Mouse (Mus musculus) lung, postnatal 10 days (tissue): ENCODE measurements at regions not wholly inside any gene's neighbourhood (a gene's known extent, or its start where the extent isn't known, plus 50 kb on each side); places are given as distances from the start of the nearest gene placed in this dataset.
A peak's percentile ranks its signal among the peaks of the same experiment; 100 is the strongest.

Experiments
- DNase-seq: peaks from one replicate; pipeline ENCODE4 v3.0.0; 2021

DNA sequence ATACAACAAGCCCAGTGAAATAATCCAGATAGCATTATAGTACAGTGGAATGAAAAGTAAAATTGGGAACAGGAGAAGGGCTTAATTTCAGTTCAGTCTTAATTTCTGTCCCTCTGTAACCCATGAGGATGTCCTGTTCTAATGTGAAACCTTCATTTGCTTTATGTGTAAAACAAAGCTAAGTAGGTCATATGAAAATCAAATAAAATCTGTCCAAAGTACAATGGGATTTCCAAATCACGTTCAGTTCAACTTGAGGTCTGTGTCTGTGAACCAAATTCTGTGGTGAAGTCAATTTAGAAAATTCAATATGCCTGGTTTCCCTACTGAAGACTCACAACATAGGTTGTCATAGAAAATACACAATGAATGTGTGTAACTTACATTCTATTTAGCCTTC lies 74.4 kb upstream of the Dab2 start:
- DNase-seq: no peak

DNA sequence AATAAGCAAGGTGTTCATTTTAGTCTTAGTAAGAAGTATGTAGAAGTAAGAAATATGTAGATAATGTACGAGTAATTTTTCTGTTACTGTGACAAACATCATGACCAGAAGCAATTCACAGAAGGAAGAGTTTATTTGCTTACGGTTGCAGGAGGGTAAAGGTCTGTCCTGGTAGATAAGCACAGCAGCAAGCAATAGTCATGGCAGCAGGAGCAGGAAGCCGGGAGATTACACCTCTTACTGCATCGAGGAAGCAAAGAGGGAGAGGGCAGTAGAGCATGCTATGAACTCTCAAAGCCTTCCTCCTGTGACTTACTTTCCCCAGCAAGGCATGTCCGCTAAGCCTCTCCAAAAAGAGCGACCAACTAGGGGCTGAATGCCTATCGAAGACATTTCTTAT lies 69.0 kb upstream of the Dab2 start:
- no peak for DNase-seq

DNA sequence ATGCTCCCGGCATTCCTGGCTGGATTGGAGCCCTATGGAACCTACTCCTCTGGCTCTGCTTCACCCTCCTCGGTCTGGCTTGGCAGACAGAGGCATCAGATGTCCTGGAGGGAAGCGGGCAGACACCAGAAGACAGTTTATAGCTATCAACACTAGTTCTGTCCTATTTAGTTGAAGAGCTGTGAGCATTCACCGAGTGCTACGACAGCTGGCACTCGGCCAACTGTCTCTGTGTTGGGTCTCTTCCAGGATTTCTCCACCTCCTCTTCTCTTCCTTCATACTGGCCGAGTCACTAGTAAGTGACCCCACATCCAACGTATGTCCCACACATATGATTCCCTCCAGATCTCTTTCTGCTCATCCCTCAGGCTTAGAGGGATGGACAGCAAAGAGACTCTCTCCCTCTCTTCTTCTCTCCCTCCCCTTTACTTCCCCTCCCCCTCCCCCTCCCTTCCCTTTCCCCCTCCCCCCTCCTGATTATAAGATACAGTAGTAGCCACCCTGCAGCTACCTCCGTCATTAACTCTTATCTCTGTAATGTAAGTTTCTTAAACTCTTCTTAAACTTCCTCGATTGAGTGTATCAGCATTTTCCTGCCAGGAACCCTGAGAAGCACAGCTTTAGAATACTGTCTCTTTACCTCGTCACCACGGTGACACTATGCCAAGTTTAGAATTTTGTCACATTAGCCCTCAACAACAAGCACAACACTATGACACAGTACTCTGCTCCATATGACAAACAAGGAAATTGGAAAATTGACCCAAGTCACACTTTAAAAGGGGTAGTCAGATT lies 68.1 kb upstream of the Dab2 start:
- peak; percentile 25 for DNase-seq

DNA sequence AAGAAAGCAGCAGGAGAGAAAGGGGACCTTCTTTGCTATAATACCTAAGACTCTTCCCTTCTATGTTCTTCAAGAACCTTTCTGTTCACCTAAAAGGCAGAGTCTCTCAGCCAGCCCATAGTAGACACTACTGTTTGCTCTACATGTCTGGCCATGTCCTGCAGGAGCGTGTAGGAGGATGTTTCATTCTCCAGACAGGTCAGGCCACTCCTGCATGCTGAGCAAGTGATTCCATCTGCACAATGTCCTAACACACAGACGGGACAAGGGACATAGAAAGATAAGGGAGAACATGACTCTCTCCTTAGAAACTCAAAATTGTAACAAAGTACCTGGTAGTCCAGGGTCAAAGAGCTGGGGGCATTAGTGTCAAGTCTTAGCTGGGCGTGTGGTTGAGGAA lies 66.0 kb upstream of the Dab2 start:
- DNase-seq: no peak

DNA sequence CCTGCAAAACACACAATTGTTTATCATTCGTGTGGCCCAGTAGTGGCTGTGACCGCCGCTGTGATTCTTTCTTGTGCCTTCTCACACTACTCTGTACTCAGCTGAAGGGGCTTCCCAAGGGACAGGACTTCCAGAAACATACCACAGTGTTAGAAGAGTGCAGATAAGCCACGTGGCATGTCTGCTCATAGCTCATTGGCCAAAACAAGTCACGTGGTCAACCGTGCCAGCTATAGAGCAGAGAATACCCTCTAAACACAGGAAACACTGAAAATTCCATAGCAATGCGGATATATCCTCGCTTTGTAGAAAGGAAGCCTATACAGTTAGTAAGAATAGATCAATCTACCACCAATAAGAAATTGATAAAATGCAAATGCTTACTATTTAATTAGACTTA lies 63.0 kb upstream of the Dab2 start:
- DNase-seq: no peak

DNA sequence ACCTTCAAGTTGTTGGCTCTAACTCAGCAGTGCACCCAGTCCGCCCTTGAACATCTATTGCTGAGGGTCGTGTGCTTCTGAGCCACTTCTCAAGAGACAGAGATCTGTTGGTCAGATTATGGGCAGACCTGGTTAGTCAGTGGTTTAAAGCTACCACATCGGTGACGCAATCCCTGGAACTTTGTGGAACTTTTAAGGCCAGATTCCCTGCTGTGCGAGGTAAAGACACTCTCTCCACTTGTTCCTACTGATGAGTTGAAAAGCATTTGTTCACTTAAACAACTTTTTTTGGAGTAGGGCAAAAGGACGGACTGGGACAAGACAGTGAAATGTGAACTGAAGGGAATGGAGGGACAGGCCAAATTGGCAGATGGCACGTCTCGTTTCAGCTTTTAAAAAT lies 61.9 kb upstream of the Dab2 start:
- DNase-seq: no peak

DNA sequence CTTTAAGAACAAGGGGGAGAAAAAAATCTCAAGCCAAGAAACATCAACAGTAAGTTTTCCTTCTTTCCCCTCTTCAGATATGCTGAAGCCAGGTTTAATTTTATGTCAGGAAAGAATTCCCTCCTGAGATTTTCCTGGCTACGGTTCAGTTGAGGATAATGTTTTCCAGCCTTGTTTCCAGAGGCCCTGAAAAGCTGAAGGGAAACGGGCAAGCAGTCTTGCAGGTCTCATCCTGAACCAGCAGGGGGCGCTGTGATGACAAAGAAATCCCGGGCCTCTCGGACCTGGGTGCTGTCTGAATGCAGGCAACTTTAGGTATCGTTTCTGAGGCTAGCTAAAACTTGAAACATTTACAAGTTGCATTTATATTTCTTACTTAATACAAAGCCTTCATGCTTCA lies 61.5 kb upstream of the Dab2 start:
- DNase-seq: peak; percentile 88

DNA sequence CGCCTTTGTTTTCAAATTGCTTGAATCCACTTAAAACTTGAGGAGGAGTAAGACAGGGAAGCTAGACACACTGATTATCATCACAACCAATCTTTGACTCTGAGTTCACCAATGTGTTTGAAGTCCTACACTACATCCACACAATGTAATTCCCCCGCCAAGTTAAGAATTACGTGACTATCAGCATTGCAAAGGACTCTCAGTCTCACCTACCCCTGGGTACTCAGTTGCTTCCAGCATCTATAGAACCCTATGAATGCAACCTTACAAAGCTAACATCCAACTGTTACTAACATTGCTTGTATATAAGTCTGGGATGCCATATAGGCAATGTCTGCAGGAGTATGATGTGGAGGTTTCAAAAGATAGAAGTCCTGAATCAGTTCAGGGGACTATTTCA lies 60.8 kb upstream of the Dab2 start:
- DNase-seq: no peak

DNA sequence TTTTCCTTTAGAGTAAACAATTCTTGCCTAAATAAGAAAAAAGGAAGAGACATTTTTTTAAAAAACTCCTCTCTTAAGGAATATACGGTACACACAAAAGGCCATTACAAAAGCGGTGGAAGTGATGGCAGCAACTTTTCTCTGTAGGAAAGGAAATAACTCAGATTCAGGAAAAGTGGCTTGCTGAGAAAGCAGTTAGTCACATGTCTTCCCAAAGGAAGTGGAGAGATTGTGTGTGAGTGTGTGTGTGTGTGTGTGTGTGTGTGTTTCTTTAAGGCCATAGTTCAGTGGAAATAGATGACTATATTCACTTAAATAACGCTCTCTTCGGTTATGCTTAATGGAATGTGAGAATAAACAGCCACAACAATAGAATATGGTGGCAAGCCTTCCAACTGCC lies 57.5 kb upstream of the Dab2 start:
- no peak for DNase-seq

DNA sequence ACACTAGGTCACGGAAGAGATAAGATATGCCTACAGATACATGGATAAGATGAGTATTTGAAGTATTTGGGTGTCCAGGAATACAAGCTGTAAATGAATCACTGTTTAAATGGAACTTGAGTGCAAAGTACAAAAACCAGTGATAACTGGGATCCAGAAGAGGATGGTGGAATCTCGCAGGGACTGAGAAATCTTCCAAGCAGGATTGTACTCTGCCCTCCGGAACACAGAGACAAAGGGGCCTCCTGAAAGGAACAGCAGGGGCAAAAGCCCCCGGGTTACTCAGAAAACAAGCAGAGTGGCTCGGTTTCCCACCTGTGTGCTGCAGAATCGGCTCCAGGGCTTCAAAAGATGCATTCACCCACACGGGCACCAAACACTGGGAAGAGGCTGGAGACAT lies 55.2 kb upstream of the Dab2 start:
- no peak for DNase-seq

DNA sequence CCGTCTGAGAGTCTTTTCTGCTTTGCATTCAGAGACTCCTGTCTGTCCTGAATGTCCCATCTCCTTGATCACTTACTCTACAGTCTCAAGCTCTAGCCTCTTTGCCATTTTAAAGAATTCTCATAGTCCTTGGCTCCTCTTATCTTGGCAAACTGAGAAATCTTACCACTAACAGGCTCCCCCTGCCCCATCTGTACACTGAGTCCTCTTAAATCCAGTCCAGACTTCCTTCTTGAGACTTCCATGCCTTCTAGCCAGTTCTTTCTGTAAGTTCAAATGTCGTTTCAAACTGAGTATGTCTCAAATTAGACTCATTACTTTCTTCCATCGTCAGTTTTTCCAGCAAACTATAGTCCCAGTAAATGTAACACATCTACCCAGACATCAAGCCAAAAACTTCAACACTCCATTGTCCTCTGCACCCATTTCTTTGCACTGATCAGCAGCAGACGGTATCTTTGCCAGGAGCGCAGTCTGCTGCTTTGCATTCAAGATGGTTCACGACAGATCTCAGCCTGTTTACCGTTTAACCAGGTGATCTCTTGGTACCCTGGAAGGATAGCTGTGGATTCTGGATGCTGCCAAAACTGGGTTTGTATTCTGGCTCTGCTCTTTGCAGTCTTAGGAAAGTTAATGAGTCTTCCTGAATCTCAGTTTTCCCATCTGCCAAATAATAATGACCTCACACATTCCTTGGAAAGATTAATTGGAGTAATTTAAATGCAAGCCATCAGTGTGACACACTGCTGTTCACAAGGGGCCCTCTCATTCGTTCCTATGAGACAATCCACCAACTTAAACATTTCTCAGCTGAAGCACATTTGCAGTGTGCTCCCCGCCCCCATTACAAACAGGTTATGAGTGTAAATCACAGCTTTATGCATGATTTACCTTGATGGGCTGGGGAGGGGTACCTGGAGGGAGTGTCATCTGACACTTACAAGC lies 53.4 kb upstream of the Dab2 start:
- no peak for DNase-seq

DNA sequence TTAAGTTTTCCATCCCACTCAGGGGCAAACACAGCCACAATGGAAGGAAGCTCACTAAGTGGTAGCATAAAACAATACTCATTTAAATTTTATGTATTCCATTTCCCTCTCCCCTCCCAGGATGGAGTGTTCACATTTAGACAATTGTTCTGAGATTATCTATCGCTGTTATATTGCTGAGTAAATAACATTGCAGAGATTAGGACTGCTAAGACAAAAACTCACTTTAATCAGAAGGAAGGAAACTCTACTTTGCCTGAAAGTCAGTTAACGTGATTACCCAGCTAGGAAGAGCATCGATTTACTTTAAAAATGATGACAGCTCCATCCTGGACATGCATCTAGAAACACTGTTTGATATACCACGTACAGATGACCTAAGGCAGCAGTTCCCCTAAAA lies 51.1 kb upstream of the Dab2 start:
- DNase-seq: no peak
